Mouse (Mus musculus): ENCODE results near the gene Slc39a1. TPM values are rescaled to one million over a fixed set of nuclear protein-coding genes. Genes with fewer than 3 reads are reported as not detected.

The Slc39a1 gene
- polyA plus RNA-seq, 1 experiment from 2014 or later = 105 TPM

- no peaks in the 10 kb centered on the region for H3K9me3 ChIP-seq (ENCODE audit: control insufficient read depth, low read length)
- H3K27me3 ChIP-seq (ENCODE audit: control insufficient read depth, insufficient read depth, low read length) = no peaks in the 10 kb centered on the region
- under 1% methylated on average over 42 of the region's 42 CpGs for WGBS
- H3K4me2 ChIP-seq (replicated peaks; ENCODE audit: low read depth, low read length) = peak within 1 kb of the TSS; percentile 89
- peaks cover 41% of the 10 kb centered on the region for H3K36me3 ChIP-seq (ENCODE audit: control insufficient read depth, insufficient read depth, low read length)
- H3K4me3 ChIP-seq (ENCODE audit: low read length) = peak within 1 kb of the TSS; percentile 95
- peak; percentile 93 for ATAC-seq (ENCODE audit: low FRiP score, low TSS enrichment)
- H3K9ac ChIP-seq (ENCODE audit: low read depth, low read length) = peak within 1 kb of the TSS; percentile 91
- H3K27ac ChIP-seq (ENCODE audit: low read depth, low read length) = peak within 1 kb of the TSS; percentile 91
- H3K4me1 ChIP-seq (ENCODE audit: control insufficient read depth, insufficient read depth, low read length) = peaks cover 12% of the 10 kb centered on the region
Observed at GRCm38 (mm10) chr3:90213377-90213866, 34.5 kb upstream of the Slc39a1 start, which contains the start of the genes Rps27 and Rab13. Gene Rps27 (minus strand): TSS chr3:90213651. Gene Rab13 (plus strand): TSS chr3:90213695.

DNA sequence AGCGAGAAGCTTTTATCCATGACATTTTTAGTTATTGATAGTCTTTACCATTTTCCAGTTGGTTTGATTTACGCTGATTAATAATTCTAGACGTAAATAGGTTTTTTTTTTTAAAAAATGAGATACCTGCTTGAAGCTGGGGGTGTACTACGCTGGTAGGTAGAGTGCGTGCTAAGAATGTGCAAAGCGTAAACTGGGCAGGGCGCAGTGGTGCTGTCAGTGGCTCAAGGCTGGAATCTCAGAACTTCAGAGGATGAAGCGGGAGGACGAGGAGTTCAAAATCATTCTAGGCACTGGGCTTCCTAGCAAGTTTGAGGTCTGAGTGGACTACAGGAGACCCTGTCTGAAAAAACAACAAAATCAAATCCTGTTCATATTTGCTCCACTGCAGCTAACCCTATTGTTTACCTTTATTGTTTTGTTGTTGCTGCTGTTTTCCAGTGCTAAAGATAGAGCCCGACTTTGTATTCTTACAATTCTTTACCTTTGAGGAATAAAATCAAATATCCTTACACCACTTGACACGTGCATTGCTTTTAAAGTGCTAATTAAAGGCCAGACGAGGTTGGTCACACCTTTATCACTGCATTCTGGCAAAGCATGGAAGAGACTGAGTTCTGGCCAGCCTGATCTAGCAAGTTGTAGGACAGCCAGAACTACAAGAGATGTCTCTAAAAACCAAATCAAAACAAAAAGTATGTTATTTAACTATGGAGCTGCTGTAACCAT, 33.9 kb upstream of the Slc39a1 start:
- no peak overlapping the region for H3K27ac ChIP-seq (ENCODE audit: low read depth, low read length)
- peaks cover 34% of the 10 kb centered on the region for H3K36me3 ChIP-seq (ENCODE audit: control insufficient read depth, insufficient read depth, low read length)
- peak overlapping the region; percentile 37; the same call in 1 of the 2 replicates for H3K9ac ChIP-seq (ENCODE audit: low read depth, low read length)
- peak overlapping the region; percentile 95 for H3K4me3 ChIP-seq (ENCODE audit: low read length)
- H3K4me2 ChIP-seq (replicated peaks; ENCODE audit: low read depth, low read length) = peak overlapping the region; percentile 54
- H3K4me1 ChIP-seq (ENCODE audit: control insufficient read depth, insufficient read depth, low read length) = peaks cover 12% of the 10 kb centered on the region
- no peaks in the 10 kb centered on the region for H3K9me3 ChIP-seq (ENCODE audit: control insufficient read depth, low read length)
- 15% methylated on average over 12 of the region's 12 CpGs for WGBS
- peak; percentile 67; the same call in 1 of the 2 replicates for ATAC-seq (ENCODE audit: low FRiP score, low TSS enrichment)
- no peaks in the 10 kb centered on the region for H3K27me3 ChIP-seq (ENCODE audit: control insufficient read depth, insufficient read depth, low read length)

- H3K9ac ChIP-seq (ENCODE audit: low read depth, low read length) = no peak overlapping the region
- no peak overlapping the region for H3K4me2 ChIP-seq (replicated peaks; ENCODE audit: low read depth, low read length)
- peaks cover 12% of the 10 kb centered on the region for H3K4me1 ChIP-seq (ENCODE audit: control insufficient read depth, insufficient read depth, low read length)
- no peaks in the 10 kb centered on the region for H3K27me3 ChIP-seq (ENCODE audit: control insufficient read depth, insufficient read depth, low read length)
- no peak overlapping the region for H3K27ac ChIP-seq (ENCODE audit: low read depth, low read length)
- H3K36me3 ChIP-seq (ENCODE audit: control insufficient read depth, insufficient read depth, low read length) = peaks cover 17% of the 10 kb centered on the region
- 66% methylated on average over 1 of the region's 1 CpGs for WGBS
- no peak for ATAC-seq (ENCODE audit: low FRiP score, low TSS enrichment)
- H3K9me3 ChIP-seq (ENCODE audit: control insufficient read depth, low read length) = no peaks in the 10 kb centered on the region
- H3K4me3 ChIP-seq (ENCODE audit: low read length) = no peak overlapping the region
Observed at GRCm38 (mm10) chr3:90215825-90216380, 32.1 kb upstream of the Slc39a1 start.

- peak; percentile 36; the same call in 1 of the 2 replicates for ATAC-seq (ENCODE audit: low FRiP score, low TSS enrichment)
- WGBS = 11% methylated on average over 6 of the region's 6 CpGs
- H3K4me3 ChIP-seq (ENCODE audit: low read length) = peak overlapping the region; percentile 58
- peak overlapping the region; percentile 90 for H3K27ac ChIP-seq (ENCODE audit: low read depth, low read length)
- peak overlapping the region; percentile 69 for H3K9ac ChIP-seq (ENCODE audit: low read depth, low read length)
- H3K4me2 ChIP-seq (replicated peaks; ENCODE audit: low read depth, low read length) = peak overlapping the region; percentile 69
- H3K27me3 ChIP-seq (ENCODE audit: control insufficient read depth, insufficient read depth, low read length) = no peaks in the 10 kb centered on the region
- no peaks in the 10 kb centered on the region for H3K9me3 ChIP-seq (ENCODE audit: control insufficient read depth, low read length)
- peaks cover 9% of the 10 kb centered on the region; the same call in 1 of the 2 replicates for H3K4me1 ChIP-seq (ENCODE audit: control insufficient read depth, insufficient read depth, low read length)
- peaks cover 10% of the 10 kb centered on the region for H3K36me3 ChIP-seq (ENCODE audit: control insufficient read depth, insufficient read depth, low read length)
Observed at GRCm38 (mm10) chr3:90220088-90220487, 27.9 kb upstream of the Slc39a1 start.

- no peaks in the 10 kb centered on the region for H3K9me3 ChIP-seq (ENCODE audit: control insufficient read depth, low read length)
- peak overlapping the region; percentile 69 for H3K4me2 ChIP-seq (replicated peaks; ENCODE audit: low read depth, low read length)
- ATAC-seq (ENCODE audit: low FRiP score, low TSS enrichment) = peak; percentile 88
- no peaks in the 10 kb centered on the region for H3K27me3 ChIP-seq (ENCODE audit: control insufficient read depth, insufficient read depth, low read length)
- H3K9ac ChIP-seq (ENCODE audit: low read depth, low read length) = peak overlapping the region; percentile 69
- H3K27ac ChIP-seq (ENCODE audit: low read depth, low read length) = peak overlapping the region; percentile 90
- peaks cover 9% of the 10 kb centered on the region; the same call in 1 of the 2 replicates for H3K4me1 ChIP-seq (ENCODE audit: control insufficient read depth, insufficient read depth, low read length)
- peak overlapping the region; percentile 58 for H3K4me3 ChIP-seq (ENCODE audit: low read length)
- peaks cover 15% of the 10 kb centered on the region for H3K36me3 ChIP-seq (ENCODE audit: control insufficient read depth, insufficient read depth, low read length)
- WGBS = 0% methylated on average over 18 of the region's 20 CpGs
Observed at GRCm38 (mm10) chr3:90220531-90220951, 27.4 kb upstream of the Slc39a1 start.

GRCm38 (mm10) chr3:90221123-90221522, 26.8 kb upstream of the Slc39a1 start:
- WGBS = 16% methylated on average over 5 of the region's 5 CpGs
- peak overlapping the region; percentile 69 for H3K9ac ChIP-seq (ENCODE audit: low read depth, low read length)
- no peaks in the 10 kb centered on the region for H3K9me3 ChIP-seq (ENCODE audit: control insufficient read depth, low read length)
- peaks cover 9% of the 10 kb centered on the region; the same call in 1 of the 2 replicates for H3K4me1 ChIP-seq (ENCODE audit: control insufficient read depth, insufficient read depth, low read length)
- H3K36me3 ChIP-seq (ENCODE audit: control insufficient read depth, insufficient read depth, low read length) = peaks cover 20% of the 10 kb centered on the region
- H3K4me3 ChIP-seq (ENCODE audit: low read length) = peak overlapping the region; percentile 58
- peak overlapping the region; percentile 69 for H3K4me2 ChIP-seq (replicated peaks; ENCODE audit: low read depth, low read length)
- no peak for ATAC-seq (ENCODE audit: low FRiP score, low TSS enrichment)
- peak overlapping the region; percentile 90 for H3K27ac ChIP-seq (ENCODE audit: low read depth, low read length)
- no peaks in the 10 kb centered on the region for H3K27me3 ChIP-seq (ENCODE audit: control insufficient read depth, insufficient read depth, low read length)

GRCm38 (mm10) chr3:90222455-90222854, 25.5 kb upstream of the Slc39a1 start:
- Histone ChIP-seq H3K9me3 (ENCODE audit: control insufficient read depth, low read length) (no peaks in the 10 kb centered on the region), H3K27me3 (ENCODE audit: control insufficient read depth, insufficient read depth, low read length) (no peaks in the 10 kb centered on the region), H3K4me3 (ENCODE audit: low read length) (no peak overlapping the region), H3K4me1 (ENCODE audit: control insufficient read depth, insufficient read depth, low read length) (peaks cover 9% of the 10 kb centered on the region; the same call in 1 of the 2 replicates), H3K9ac (ENCODE audit: low read depth, low read length) (no peak overlapping the region), H3K36me3 (ENCODE audit: control insufficient read depth, insufficient read depth, low read length) (peaks cover 20% of the 10 kb centered on the region), H3K27ac (ENCODE audit: low read depth, low read length) (no peak overlapping the region), H3K4me2 (replicated peaks; ENCODE audit: low read depth, low read length) (no peak overlapping the region)
- WGBS = 80% methylated on average over 4 of the region's 4 CpGs
- no peak for ATAC-seq (ENCODE audit: low FRiP score, low TSS enrichment)

DNA sequence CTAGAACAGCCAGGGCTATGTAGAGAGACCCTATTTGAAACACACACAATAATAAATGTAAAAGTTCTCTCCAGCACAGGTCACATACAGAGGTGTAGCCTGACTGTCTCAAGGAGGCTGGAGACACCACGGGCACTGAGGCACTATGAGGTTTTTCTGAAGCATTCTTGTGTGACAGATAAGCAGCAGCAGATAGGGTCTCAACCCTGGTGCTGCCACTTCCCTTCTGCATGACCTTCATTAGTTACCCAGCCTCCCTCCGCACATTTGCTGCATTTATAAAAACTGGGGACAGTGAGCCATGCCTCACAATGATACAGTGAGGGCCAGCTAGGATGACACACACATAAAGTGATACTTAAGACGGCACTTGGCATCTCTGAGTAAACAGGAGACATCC, 25.0 kb upstream of the Slc39a1 start:
- Histone ChIP-seq H3K9ac (ENCODE audit: low read depth, low read length) (no peak overlapping the region), H3K27ac (ENCODE audit: low read depth, low read length) (no peak overlapping the region), H3K4me2 (replicated peaks; ENCODE audit: low read depth, low read length) (no peak overlapping the region), H3K27me3 (ENCODE audit: control insufficient read depth, insufficient read depth, low read length) (no peaks in the 10 kb centered on the region), H3K4me1 (ENCODE audit: control insufficient read depth, insufficient read depth, low read length) (peaks cover 9% of the 10 kb centered on the region; the same call in 1 of the 2 replicates), H3K4me3 (ENCODE audit: low read length) (no peak overlapping the region), H3K36me3 (ENCODE audit: control insufficient read depth, insufficient read depth, low read length) (peaks cover 20% of the 10 kb centered on the region), H3K9me3 (ENCODE audit: control insufficient read depth, low read length) (no peaks in the 10 kb centered on the region)
- no peak for ATAC-seq (ENCODE audit: low FRiP score, low TSS enrichment)
- 43% methylated on average over 3 of the region's 3 CpGs for WGBS

- Histone ChIP-seq H3K4me2 (replicated peaks; ENCODE audit: low read depth, low read length) (no peak overlapping the region), H3K4me1 (ENCODE audit: control insufficient read depth, insufficient read depth, low read length) (peaks cover 9% of the 10 kb centered on the region; the same call in 1 of the 2 replicates), H3K27me3 (ENCODE audit: control insufficient read depth, insufficient read depth, low read length) (no peaks in the 10 kb centered on the region), H3K4me3 (ENCODE audit: low read length) (no peak overlapping the region), H3K36me3 (ENCODE audit: control insufficient read depth, insufficient read depth, low read length) (peaks cover 20% of the 10 kb centered on the region), H3K27ac (ENCODE audit: low read depth, low read length) (no peak overlapping the region), H3K9ac (ENCODE audit: low read depth, low read length) (no peak overlapping the region), H3K9me3 (ENCODE audit: control insufficient read depth, low read length) (no peaks in the 10 kb centered on the region)
- 77% methylated on average over 10 of the region's 10 CpGs for WGBS
- ATAC-seq (ENCODE audit: low FRiP score, low TSS enrichment) = no peak
Observed at GRCm38 (mm10) chr3:90224331-90224730, 23.6 kb upstream of the Slc39a1 start.

Data from kidney, embryonic 14.5 days (tissue).